Mouse (Mus musculus) splenic B cell, adult 2 months (primary cell): ENCODE measurements around the gene Crim1.

Source experiments
- DNase-seq: peaks from one replicate; pipeline ENCODE4 v3.0.0-alpha.2; 2011; ENCODE audit warnings: low read depth, low spot score
- H3K27me3 ChIP-seq: 2 replicates; pipeline ENCODE4 v1.6.1; 2012; ENCODE audit warnings: mild to moderate bottlenecking, low read length, moderate library complexity, mixed read lengths; ENCODE audit not compliant: control insufficient read depth, poor library complexity, insufficient read depth, severe bottlenecking
- H3K36me3 ChIP-seq: 2 replicates; pipeline ENCODE4 v1.6.1; 2012; ENCODE audit warnings: mild to moderate bottlenecking, low read length, moderate library complexity, mixed read lengths; ENCODE audit not compliant: control insufficient read depth, poor library complexity, insufficient read depth, severe bottlenecking

Gene Crim1

GRCm38 (mm10) chr17:78273875-78274274 lies 73.8 kb downstream of the Crim1 start:
- Histone ChIP-seq H3K27me3 (no peaks in the 10 kb centered on the region), H3K36me3 (no peaks in the 10 kb centered on the region)
- DNase-seq = no peak

- DNase-seq = no peak
- no peaks in the 10 kb centered on the region for H3K27me3 ChIP-seq
- no peaks in the 10 kb centered on the region for H3K36me3 ChIP-seq
Measured at GRCm38 (mm10) chr17:78274609-78275506, 74.8 kb downstream of the Crim1 start.

- no peak for DNase-seq
- H3K36me3 ChIP-seq = no peaks in the 10 kb centered on the region
Measured at GRCm38 (mm10) chr17:78275507-78275813, 75.4 kb downstream of the Crim1 start.

DNA sequence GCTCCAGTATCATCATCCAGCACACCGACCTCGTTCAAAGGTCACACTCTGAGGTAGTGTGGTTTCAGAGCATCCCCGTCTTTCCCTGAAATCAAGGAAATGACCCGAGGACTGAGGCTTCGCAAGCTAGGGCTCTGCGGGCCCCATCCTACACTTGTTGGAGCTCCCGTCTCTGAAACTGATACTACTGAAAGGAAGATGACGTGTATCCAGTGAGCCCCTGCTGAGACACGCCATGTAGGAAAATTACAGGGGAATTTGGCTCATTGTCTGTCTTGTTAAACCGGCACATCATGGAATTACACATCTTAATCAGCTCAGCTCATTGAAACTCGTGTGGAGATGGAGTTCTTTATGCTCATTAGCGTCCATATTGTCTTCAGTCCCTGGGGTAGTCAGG lies 79.1 kb downstream of the Crim1 start:
- Histone ChIP-seq H3K36me3 (no peaks in the 10 kb centered on the region), H3K27me3 (no peaks in the 10 kb centered on the region)

More at GRCm38 (mm10) chr17:78275507-78275813, 75.4 kb downstream of the Crim1 start:
- H3K27me3 ChIP-seq = no peaks in the 10 kb centered on the region

DNA sequence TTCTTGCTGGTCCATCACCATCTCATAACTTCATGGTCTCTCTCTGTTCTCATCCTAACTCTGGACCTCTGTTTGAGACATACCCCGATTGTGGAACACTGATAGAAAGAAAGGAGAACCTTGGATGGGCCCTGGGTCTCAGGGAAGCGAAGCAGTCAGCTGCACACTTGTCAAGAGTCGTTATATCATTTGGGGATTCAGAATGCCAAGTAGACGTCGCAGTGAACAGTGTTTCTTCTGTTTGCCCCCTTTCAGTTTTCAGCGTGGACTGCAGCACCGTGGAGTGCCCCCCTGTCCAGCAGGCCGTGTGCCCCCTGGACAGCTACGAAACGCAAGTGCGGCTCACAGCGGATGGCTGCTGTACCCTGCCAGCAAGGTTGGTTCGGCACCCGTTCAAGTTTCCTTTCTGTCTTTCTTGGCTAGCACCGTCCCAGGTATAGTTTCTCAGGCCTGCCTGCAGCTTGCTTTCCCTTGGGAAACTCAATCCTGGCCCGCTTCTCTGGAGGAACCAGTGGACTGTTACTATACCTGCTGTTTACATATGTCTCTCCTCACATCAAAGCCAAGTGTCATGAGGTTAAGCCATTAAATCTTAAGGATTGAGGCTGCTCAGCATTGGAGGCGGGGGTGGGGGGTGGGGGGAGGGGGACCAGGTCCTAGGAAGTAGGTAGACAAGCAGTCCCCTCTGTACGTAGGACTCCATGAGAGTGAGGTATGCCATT lies 81.1 kb downstream of the Crim1 start:
- no peaks in the 10 kb centered on the region for H3K27me3 ChIP-seq
- no peaks in the 10 kb centered on the region for H3K36me3 ChIP-seq
- no peak for DNase-seq

More for the DNA sequence above, 79.1 kb downstream of the Crim1 start:
- no peak for DNase-seq

DNA sequence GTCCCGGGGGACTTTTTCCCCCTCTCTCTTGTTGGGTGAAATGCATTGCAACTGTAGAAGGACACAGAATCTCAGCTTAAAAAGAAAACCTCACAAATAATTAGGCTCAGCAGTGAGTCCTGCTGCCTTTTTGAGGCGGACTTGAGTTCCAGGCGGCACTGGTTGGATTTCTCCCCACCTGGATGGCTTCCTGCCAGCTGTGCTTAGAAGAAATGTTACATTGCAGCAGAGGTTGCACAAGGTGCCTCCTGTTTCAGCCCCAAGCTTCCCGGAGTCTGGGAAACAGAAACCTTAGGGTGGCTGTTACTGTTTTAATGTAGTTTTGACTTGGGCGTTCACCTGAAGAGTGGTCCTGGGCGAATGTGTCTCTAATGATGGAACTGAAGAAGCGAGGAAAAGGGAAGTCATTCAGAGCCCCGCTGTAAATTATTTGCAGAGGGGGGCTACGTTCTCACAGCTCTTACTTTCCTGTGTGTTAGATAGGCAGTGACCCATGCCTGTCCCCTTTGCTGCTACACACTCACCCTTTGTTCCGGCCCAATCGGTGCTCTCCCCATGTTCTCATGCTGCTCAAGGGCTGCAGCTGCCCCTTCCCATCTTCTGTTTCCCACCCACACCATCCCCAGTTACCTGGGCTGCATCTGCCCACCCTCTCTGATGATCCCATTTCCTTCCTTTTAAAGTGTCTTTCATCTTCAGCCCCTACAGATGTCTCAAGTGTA lies 83.4 kb downstream of the Crim1 start:
- DNase-seq = no peak
- Histone ChIP-seq H3K36me3 (no peaks in the 10 kb centered on the region), H3K27me3 (no peaks in the 10 kb centered on the region)

DNA sequence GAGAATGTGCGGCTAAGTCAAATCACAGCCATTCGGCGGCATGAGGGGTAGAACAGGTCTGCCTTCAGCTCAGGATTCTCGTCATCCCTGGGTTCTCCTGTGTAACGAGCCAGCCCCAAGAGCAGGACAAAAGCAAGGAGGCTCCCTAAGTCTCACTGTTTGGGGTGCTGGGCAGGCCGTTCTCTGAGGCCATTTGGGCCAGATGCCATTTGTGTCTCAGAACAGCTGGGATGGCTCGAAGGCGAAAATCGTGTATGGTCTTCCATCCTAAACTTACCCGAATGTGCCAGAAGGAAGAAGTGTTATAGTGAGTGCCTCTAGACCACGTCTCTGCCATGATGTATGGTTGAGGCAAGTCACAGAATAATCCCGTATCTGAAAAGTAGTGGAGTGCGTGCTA lies 86.0 kb downstream of the Crim1 start:
- no peaks in the 10 kb centered on the region for H3K36me3 ChIP-seq
- no peaks in the 10 kb centered on the region for H3K27me3 ChIP-seq
- no peak for DNase-seq

DNA sequence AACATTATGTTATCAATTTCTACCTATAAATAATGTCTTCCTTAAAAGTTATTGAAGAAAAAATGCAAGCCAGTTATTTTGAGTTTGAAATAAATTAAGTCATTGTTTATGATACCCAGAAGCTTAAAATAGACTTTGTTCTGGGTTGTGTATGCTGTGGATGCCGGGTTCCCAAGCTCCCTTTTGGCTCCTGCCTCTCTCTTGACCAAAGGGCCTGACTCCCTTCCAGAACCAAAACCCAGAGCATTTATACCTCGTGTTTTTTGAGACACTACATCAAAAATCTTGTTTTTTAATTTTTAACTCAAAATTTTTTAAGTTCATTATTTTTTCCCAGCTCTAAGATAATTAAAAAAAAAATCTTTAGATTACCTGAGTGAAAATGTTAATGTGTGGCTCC lies 87.3 kb downstream of the Crim1 start:
- DNase-seq = no peak
- no peaks in the 10 kb centered on the region for H3K27me3 ChIP-seq

GRCm38 (mm10) chr17:78290153-78290876 lies 90.3 kb downstream of the Crim1 start:
- H3K27me3 ChIP-seq = no peaks in the 10 kb centered on the region
- H3K36me3 ChIP-seq = no peaks in the 10 kb centered on the region
- no peak for DNase-seq

More for the DNA sequence above, 87.3 kb downstream of the Crim1 start:
- no peaks in the 10 kb centered on the region for H3K36me3 ChIP-seq

GRCm38 (mm10) chr17:78291030-78291429 lies 91.0 kb downstream of the Crim1 start:
- no peaks in the 10 kb centered on the region for H3K27me3 ChIP-seq
- no peak for DNase-seq
- no peaks in the 10 kb centered on the region for H3K36me3 ChIP-seq

DNA sequence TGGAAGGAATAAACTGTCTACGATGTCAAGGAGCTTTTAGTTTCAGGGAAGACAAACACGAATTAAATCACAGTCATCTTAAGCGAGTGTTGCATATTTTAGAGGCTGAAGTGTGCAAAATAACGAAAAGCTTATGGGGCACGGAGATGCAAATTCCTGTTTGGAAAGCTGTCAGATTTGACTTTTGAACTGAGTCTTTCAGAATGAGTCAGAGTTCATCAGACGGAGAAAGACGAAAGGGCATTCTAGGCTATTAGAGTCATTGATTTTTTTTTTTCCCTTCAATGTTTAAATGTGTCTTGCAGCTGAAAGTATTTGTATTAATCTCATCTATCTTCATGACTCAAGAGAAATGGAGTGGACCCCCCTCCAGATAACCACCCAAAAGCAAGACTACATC lies 92.3 kb downstream of the Crim1 start:
- Histone ChIP-seq H3K27me3 (no peaks in the 10 kb centered on the region), H3K36me3 (no peaks in the 10 kb centered on the region)
- DNase-seq = no peak

DNA sequence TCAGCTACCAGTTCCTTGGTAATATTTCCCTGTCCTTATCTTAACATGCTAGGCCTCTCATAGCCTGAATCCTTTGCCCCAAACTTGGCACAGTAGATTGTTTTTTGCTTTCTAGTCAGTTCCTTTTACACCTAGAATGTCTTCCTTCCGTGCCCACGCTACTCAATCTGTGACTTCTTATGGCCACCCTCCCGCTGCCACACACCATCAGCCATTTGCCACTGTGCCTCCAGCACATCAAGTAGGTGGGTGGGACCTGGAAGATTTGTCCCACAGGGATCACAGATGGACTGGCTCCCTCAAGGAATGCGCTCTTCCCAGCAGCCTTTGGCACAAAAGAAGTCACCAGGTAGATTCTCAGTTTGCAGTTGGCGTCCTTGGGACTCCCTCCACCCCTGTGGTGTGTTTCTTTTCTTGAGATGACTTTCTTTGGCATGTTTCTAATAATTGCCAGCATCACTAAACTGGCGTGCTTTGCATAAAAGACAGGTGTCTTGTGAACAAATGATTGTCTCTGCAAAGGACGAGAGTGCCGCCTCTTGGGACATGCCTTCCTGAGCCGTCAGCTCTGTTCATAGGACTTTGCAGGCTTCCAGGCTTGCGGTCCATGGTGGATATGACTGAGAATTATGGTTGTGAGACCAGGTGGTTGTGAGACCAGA lies 92.9 kb downstream of the Crim1 start:
- no peaks in the 10 kb centered on the region for H3K36me3 ChIP-seq
- DNase-seq = no peak
- H3K27me3 ChIP-seq = no peaks in the 10 kb centered on the region

DNA sequence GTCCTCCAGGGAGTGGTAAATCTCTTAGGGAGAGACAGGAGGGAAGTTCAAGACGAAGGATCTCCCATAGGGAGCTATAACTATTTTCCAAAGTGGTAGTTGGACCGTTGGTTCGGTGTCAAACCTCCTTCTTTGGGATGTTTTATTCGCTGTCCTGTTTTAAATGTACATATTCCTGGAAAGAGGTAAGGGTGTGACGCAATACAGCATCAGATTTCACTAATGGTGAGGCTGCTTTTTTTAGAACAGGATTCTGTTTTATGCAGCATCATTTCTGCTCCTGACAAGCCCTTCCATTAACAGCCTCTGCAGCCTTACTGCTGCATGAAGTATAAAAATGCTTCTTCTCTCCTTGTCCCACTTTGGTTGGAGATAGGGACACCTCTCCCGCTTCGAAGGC lies 95.9 kb downstream of the Crim1 start:
- Histone ChIP-seq H3K36me3 (no peaks in the 10 kb centered on the region), H3K27me3 (no peaks in the 10 kb centered on the region)
- no peak for DNase-seq

- Histone ChIP-seq H3K27me3 (no peaks in the 10 kb centered on the region), H3K36me3 (no peaks in the 10 kb centered on the region)
- DNase-seq = no peak
Measured at GRCm38 (mm10) chr17:78298140-78298539, 98.1 kb downstream of the Crim1 start.
